Mouse (Mus musculus): ENCODE results near the gene Cyp2t4.

Gene Cyp2t4

DNA sequence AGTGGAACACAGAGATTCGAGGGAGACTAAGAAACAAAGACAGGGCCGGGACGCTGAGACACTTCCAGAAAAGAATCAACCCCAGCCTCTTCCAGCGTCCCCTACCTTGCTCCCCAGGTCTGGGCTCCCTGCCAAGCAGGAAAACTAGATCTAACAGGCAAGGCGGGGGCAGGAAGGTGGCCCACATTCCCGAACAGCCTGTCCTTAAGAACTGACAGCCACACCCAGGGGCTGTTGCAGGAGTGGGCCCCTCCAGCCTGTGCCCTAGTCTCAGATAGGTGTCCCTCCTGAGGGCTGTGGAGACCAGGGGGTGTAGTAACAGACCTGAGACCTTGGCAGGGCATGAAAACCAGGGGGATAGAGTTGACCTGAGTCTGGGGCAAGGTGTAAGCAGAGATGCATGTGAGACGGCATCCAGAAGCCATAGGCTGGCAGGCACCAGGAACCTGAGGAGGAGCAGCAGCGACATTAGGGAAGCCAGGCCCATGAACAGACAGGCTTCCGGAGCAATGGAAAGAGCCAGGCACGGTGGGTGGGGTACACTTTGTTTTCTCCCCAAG, at the start of gene Cyp2t4:
TSS of gene Cyp2t4 (plus strand) at position 510 of the 560 bp plus-strand sequence.
- no peak for DNase-seq (ENCODE audit: low read depth)

DNA sequence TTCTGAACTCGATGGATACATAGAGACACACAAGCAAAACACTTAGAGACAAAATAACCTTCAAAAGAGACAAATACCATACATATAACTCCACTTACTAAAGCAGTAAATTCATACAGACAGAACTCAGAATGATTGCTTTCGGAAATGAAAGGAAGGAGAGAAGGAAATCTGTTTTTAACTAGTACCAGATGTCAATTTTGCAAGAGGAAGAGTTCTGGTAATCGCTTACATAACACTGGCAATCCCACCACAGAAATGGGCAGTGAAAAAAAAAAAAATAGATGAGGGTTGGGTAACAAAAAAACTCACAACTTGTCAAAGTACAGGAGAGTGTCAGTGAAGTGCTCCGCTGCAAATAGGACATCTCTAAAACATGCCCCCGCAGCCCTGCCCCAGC, 48.6 kb upstream of the Cyp2t4 start:
- no peak for DNase-seq (ENCODE audit: low read depth)

- no peak for DNase-seq (ENCODE audit: low read depth)
These were observed 43.2 kb upstream of the Cyp2t4 start for GRCm38 (mm10) chr7:27110327-27110726.

DNA sequence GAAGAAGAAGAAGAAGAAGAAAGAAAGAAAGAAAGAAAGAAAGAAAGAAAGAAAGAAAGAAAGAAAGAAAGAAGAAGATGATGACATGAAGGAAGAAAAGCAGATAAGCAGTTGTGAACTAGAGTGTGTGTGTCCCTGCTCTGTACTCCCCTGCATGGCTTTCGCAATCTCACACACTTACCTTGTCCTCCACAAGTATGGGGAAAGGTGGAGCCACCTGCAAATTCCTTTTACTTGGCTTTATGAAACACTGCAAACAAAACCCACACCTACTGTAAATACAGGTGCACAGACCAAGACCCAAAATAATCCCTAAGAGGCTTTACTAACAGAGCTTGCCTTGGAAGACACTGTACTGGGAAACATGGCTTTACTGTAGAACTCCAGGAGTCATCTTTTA, 42.5 kb upstream of the Cyp2t4 start:
- no peak for DNase-seq (ENCODE audit: low read depth)

DNA sequence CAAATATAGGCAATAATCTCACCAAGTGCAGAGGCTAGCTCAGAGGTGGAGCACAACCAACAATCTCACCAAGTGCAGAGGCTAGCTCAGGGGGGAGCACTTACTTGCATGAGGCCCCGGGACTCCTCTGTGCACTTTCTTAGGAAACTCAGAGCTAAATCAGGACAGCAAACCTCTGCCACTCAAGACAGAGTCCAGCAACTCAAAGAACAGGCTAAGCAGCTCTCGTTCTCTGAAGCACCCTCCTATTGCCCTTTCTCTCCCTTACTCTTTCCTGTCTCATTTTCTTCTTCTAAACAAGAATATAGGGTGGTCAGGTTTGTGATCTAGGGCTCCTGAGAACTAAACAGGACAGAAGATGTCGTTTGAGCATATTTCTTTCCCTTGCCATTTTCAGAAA, 41.5 kb upstream of the Cyp2t4 start:
- no peak for DNase-seq (ENCODE audit: low read depth)

GRCm38 (mm10) chr7:27118033-27118511, 35.4 kb upstream of the Cyp2t4 start:
- DNase-seq (ENCODE audit: low read depth) = no peak

DNA sequence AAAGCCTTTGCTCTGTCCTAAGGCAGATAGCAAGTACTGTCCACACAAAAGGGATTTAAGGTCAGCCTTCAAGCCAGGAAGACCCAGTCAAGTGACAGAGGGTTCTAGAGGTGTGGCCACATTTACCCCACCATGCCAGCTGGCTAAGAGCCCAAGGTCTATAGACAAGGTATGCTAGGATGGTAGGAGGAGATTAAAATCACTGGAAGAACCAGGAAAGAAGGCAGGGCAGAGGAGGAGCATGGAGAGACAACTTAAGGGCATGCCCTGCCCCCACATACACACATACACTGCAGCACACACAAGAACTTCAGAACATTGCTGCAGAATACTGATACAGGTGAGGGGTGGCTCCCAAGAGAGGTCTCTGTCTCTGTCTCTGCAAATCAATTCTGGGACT, 33.8 kb upstream of the Cyp2t4 start, which contains the start of gene Cyp2f2:
TSS of gene Cyp2f2 (plus strand) at position 234 of the 400 bp plus-strand sequence.
- DNase-seq (ENCODE audit: low read depth) = no peak

DNA sequence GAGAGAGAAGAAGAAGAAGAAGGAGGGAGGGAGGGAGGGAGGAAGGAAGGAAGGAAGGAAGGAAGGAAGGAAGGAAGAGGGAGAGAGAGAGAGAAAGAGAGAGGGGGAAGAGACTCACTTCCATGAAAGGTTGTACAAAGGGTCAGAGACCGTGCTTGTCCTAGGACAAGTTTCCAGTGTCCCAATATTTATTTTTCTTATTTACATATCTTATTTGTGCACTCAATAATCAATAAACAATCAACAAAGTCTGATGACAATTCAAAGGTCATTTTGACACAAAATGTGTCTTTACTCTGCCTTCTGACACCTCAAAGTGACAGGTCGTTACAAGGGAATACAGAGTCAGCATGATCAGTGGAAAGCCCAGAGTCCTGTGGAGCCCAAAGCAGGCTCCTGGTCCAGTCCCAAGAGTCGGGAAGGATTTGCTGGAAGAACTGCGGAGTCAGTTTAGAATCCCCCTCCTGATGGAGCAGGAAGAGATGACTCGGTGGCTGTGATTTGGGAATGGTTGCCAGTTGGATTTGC, 29.1 kb upstream of the Cyp2t4 start:
- DNase-seq (ENCODE audit: low read depth) = no peak

DNA sequence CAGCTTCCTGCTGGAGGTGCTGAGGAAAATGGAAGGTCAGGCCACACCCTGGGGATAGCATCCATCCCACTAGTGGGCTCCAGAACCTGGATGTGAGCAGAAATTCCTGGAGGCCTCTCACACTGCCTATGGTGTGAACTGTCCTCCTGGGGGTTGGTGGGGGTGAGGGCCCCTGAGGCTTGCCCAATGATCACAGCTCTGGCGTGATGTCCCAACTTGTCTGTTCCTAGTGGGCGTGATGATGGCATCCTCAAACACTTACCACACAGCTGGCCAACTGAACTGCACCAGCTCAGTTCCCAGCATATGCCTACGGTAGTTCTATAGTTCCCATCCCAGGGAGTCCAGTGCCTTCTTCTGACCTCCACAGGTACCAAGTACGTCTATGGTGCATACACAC, 28.5 kb upstream of the Cyp2t4 start:
- no peak for DNase-seq (ENCODE audit: low read depth)

- DNase-seq (ENCODE audit: low read depth) = peak; percentile 30
These were observed 25.4 kb upstream of the Cyp2t4 start for GRCm38 (mm10) chr7:27128162-27128561.

DNA sequence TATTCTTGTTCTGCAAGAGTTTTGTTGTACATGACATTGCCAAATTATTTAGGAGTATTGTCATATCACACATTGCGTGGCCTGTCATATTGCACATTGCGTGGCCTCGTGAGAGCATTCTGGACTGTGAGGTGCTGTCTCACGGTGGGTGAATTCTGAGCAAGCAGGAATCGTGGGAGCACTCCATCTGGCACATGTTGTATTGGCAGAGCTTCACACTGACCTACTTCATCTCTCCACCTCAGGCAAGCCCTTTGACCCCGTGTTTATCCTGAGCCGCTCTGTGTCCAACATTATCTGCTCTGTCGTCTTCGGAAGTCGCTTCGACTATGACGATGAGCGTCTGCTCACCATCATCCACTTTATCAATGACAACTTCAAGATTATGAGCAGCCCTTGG, 24.6 kb upstream of the Cyp2t4 start:
- DNase-seq (ENCODE audit: low read depth) = no peak

- DNase-seq (ENCODE audit: low read depth) = no peak
These were observed 23.7 kb upstream of the Cyp2t4 start for GRCm38 (mm10) chr7:27129811-27130210.

DNA sequence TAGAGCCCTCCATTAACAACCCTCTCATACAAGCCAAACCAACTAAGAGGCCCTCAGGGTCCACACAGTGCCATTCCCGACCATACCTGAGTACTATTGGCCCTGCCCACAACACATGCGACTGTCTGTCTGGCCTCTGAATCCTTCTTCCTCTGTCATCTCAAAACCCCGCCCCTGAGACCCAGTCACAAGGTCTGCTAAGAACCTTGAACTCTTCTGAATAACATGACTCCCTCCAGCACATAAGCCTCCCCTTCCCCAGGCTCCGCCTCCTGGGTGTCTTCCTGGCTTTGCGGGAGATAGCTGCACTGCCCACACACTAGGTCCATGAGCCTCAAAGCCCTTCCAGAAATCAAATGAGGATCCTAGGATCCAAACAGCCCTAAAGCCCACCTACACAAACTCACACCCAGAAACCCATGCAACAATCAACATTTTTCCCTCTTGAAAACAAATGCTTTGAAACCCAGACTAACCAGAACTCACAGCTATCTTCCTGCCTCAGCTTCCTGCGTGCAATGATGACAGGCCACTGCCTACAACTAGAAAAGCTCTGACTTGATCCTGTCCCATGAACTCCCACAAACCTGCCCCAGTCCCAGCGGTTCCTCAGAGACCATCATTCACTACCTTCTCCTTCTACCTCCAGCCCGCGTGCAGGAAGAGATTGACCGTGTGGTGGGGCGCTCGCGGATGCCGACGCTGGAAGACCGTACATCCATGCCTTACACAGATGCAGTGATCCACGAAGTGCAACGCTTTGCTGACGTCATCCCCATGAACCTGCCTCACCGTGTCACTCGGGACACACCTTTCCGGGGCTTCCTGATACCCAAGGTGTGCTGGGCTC, 22.8 kb upstream of the Cyp2t4 start:
- no peak for DNase-seq (ENCODE audit: low read depth)

GRCm38 (mm10) chr7:27131387-27131786, 22.1 kb upstream of the Cyp2t4 start:
- DNase-seq (ENCODE audit: low read depth) = peak; percentile 16

DNA sequence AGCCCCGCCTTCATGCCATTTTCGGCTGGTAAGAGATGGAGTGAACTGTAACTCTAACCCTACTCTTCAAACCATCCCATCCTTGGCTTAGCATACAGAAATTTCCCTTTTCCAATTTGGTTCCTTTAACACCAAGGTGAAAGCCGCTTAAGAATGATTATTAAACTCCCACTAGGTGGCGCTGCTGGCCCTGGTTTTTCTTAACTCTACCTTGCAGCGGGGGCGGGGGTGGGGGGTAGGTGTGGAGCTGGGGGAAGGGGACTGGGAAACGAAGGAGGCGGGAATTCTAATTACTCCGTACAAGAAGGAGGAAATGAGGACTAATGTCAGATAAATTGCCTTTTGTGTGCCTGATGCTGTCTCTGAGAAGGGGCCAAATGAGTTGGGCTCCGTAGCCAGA, 20.9 kb upstream of the Cyp2t4 start:
- DNase-seq (ENCODE audit: low read depth) = peak; percentile 70

DNA sequence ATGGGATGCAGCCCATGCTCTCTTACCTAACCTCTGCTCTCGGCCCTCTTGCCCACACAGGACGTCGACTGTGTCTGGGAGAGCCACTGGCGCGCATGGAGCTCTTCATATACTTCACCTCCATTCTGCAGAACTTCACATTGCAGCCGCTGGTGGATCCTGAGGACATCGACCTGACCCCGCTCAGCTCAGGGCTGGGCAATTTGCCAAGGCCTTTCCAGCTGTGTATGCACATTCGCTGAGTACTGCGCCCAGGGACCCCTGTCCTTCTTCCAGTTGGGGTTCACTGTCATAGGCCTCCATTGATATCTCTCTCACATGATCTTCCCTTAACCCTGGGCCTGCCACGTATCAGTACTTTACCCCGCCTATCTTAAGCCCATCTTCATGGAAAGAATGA, 20.4 kb upstream of the Cyp2t4 start:
- DNase-seq (ENCODE audit: low read depth) = no peak

DNA sequence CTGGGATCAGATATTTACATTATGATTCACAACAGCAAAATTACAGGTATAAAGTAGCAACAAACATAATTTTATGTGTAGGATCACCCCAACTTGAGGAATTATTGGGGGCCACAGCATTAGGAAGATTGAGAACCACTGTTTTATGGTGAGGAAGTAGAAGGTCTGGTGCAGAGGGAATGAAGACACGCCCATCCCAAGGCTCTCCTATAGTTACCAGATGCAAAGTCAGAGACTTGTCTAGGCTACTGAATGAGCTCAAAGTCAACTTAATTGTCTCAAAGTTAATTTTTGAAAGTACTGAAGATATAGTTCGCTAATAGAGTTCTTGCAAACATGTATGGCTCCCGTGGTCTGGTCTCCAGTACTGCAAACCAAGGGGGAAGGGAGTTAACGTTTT, 19.8 kb upstream of the Cyp2t4 start:
- no peak for DNase-seq (ENCODE audit: low read depth)

DNA sequence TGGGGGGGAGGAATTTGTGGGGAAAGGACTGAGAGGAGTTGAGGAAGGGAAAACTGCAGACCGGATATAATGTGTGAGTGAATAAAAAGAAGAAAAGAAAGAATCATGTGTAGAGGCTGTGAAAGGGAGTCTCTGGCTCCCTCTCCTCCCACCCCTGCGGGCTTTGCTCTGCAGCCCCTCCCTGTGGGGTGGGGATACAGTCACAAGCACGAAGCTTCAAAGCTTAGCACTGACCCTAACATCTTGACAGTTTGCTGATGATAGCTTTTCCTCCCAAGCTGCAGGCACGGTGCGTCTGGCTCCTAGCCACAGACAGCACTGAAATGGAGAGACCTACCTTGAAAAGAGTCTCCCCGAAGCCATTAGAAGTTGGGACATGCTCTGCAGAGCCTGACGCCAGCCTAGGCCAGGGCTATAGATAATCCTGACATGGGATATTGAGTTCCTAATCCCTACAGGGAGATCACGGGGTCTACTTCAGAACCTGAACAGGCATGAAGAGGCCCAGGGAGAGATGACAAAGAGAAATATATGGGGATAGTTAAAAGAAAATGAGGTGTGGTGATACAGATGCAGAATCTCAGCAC, 17.0 kb upstream of the Cyp2t4 start:
- no peak for DNase-seq (ENCODE audit: low read depth)

GRCm38 (mm10) chr7:27156005-27156404, 2.5 kb downstream of the Cyp2t4 start:
- no peak for DNase-seq (ENCODE audit: low read depth)

GRCm38 (mm10) chr7:27158171-27158570, 4.7 kb downstream of the Cyp2t4 start:
- no peak for DNase-seq (ENCODE audit: low read depth)

DNA sequence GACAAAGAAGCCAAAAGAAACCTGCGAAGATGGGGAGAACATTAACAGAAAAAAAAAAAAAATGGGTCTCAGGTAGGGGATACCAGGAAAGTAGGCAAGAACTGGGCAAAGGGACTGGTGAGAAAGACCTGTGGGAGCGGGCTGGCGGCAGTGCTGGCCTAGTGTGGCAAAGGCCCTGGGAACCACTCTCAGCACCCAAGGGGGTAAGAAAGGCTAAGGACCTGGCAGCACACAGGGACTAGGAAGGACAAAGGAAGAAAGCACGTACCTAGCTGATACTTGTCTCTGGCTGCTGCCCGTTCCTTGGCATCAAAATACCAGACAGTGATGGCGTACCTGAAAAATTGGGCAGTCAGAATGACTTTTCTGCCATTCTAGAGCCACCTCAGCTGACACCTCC, 5.7 kb downstream of the Cyp2t4 start:
- DNase-seq (ENCODE audit: low read depth) = no peak

GRCm38 (mm10) chr7:27159882-27160281, 6.4 kb downstream of the Cyp2t4 start:
- DNase-seq (ENCODE audit: low read depth) = peak; percentile 91

GRCm38 (mm10) chr7:27160921-27161320, 7.4 kb downstream of the Cyp2t4 start:
- no peak for DNase-seq (ENCODE audit: low read depth)

Measured in induced T-regulatory cell, adult 2 months (primary cell).